Comparison of ENCODE assay signal across 9 mouse cellular contexts in the genomic region with DNA sequence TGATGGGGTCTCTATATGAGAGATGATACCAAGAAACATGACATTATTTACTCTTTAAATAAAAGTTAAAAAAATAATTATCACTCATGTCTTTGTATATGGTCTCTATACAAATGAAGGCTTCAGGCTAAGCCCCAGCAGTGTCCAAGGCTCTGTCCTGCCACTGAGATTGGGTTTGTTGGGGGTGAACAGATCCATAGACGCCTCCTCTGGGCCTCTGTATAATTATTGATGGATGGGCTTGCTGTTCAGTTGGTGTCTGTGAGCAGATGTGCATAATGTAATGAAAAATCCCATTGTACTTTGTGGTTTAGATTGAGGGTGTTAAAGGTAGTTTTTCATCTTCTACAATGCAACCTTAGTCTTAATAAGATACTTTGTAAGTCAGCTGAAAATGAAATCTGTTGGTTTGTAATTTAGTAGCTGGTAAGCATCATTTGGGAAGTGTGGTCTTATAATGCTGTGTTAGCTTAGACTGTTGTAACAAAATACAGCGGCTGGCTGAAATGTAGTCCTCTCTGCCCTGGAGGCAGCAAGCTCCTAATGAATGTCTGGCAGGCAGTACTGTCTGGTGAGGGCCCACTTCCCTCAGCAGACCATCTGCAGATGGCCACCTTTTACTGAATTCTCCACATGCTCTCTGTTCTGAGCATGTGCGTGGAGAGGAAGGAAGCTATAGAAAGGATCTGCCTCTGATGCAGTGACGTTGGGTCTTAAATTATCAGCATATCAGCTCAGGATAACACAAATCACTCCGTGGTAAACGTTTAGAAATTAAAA.
DNase-seq lines count a peak whose midpoint lies in the region; ATAC-seq lines count a peak whose summit lies in the region.
"Had no signal": no experiment of that assay in that cellular context is flagged by ENCODE, and none has a peak within 500 bp of the region (broad histone marks: within the 10 kb centered on the region; RNA-seq: fewer than 3 reads in every experiment).

No protein-coding gene starts in this region.

- no peak for DNase-seq in heart, postnatal 4 days
- peak; percentile 69 for DNase-seq in brain, adult 2 months (ENCODE audit: low read depth, low spot score)
- DNase-seq in urinary bladder, postnatal 36 days (ENCODE audit: low spot score in 2 of 2), result no peak
- no peak for DNase-seq in lung, postnatal 36 days
- no peak for DNase-seq in urinary bladder, adult 2 months (ENCODE audit: low spot score)

- no peaks in the 10 kb centered on the region for H3K27me3 ChIP-seq in heart, embryonic 13.5 days (replicated peaks)
- H3K27me3 ChIP-seq in forebrain, embryonic 15.5 days, result no peaks in the 10 kb centered on the region
- H3K27me3 ChIP-seq: lung, embryonic 15.5 days had no signal

- WGBS in heart, embryonic 13.5 days, result 62% methylated on average over 6 of the region's 6 CpGs
- 61% methylated on average over 6 of the region's 6 CpGs for WGBS in forebrain, embryonic 15.5 days

- no peak overlapping the region for H3K4me2 ChIP-seq in heart, embryonic 13.5 days
- no peak overlapping the region for H3K4me2 ChIP-seq in forebrain, embryonic 15.5 days (replicated peaks)
- H3K4me2 ChIP-seq: lung, embryonic 15.5 days had no signal

- no peak overlapping the region for H3K4me3 ChIP-seq in heart, embryonic 13.5 days
- H3K4me3 ChIP-seq in forebrain, embryonic 15.5 days, result no peak overlapping the region
- H3K4me3 ChIP-seq: lung, embryonic 15.5 days had no signal

- H3K27ac ChIP-seq in heart, embryonic 13.5 days (replicated peaks), result no peak overlapping the region
- H3K27ac ChIP-seq in forebrain, embryonic 15.5 days (replicated peaks), result 0 out of 2 replicates have a peak overlapping the region, but pooled peaks have one; percentile 17
- H3K27ac ChIP-seq: lung, embryonic 15.5 days had no signal

- no peaks in the 10 kb centered on the region for H3K36me3 ChIP-seq in heart, embryonic 13.5 days
- no peaks in the 10 kb centered on the region for H3K36me3 ChIP-seq in forebrain, embryonic 15.5 days
- H3K36me3 ChIP-seq: lung, embryonic 15.5 days had no signal

- ATAC-seq in heart, embryonic 13.5 days (ENCODE audit: extremely low read depth, insufficient number of reproducible peaks, low FRiP score, low TSS enrichment), result no peak
- peak; percentile 74 for ATAC-seq in forebrain, embryonic 15.5 days (replicated peaks)
- ATAC-seq in megakaryocyte progenitor cell, adult 5-6 weeks (replicated peaks; ENCODE audit: poor library complexity), result peak; percentile 37; the same call in 1 of the 2 replicates

- H3K9ac ChIP-seq in heart, embryonic 13.5 days, result 0 out of 2 replicates have a peak overlapping the region, but pooled peaks have one; percentile 16
- H3K9ac ChIP-seq in forebrain, embryonic 15.5 days (replicated peaks), result no peak overlapping the region
- H3K9ac ChIP-seq: lung, embryonic 15.5 days had no signal

- peaks cover 9% of the 10 kb centered on the region for H3K4me1 ChIP-seq in heart, embryonic 13.5 days
- peaks cover 11% of the 10 kb centered on the region for H3K4me1 ChIP-seq in forebrain, embryonic 15.5 days
- H3K4me1 ChIP-seq: lung, embryonic 15.5 days had no signal

- H3K9me3 ChIP-seq in heart, embryonic 13.5 days, result no peaks in the 10 kb centered on the region
- no peaks in the 10 kb centered on the region for H3K9me3 ChIP-seq in forebrain, embryonic 15.5 days
- H3K9me3 ChIP-seq: lung, embryonic 15.5 days had no signal
